Mouse (Mus musculus): ENCODE data around the gene Csrnp3.

DNA sequence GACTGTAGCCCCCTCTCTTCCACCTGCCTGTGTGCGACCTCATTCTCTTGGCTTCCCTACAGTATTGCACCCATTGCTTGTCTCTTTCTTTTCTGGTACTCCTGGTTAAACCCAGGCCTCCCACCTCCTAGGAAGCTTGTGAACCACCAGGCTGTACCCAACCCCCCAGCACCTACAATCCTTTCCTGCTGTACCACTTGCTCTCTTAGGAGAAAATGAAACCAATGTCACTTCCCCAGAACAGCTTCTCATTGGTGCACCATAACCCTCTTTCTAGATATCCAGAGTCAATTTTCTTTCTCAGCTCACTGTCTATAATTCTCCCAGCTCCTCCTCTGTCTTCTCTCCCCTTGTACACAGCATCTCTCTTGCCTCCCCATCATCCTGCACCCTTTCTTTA lies 110.2 kb downstream of the Csrnp3 start:
- no peak for TF ChIP-seq CTCF (IDR thresholded peaks at IDR 0.05; ENCODE audit: extremely low read depth, insufficient read depth, insufficient read length, insufficient replicate concordance)
- TF ChIP-seq POLR2A (IDR thresholded peaks at IDR 0.05; ENCODE audit: low read depth, low read length): no peak

Measured in spleen, adult 2 months (tissue).